9 mouse cellular contexts compared by ENCODE assay signal in genomic region chr6:89236892-89237646, GRCm38 (mm10).
DNase-seq lines count a peak whose midpoint lies in the region; ATAC-seq and TF ChIP-seq lines count a peak whose summit lies in the region.
"Had no signal": no experiment of that assay in that cellular context is flagged by ENCODE, and none has a peak within 500 bp of the region (broad histone marks: within the 10 kb centered on the region; RNA-seq: fewer than 3 reads in every experiment).

No protein-coding gene starts in this region.

- H3K79me3 ChIP-seq in C2C12 (ENCODE audit: low read depth): no peaks in the 10 kb centered on the region

- no peak overlapping the region for H3K4me3 ChIP-seq in C2C12 (ENCODE audit: insufficient read depth, poor library complexity, severe bottlenecking)
- H3K4me3 ChIP-seq in embryonic facial prominence, embryonic 14.5 days (ENCODE audit: low read depth, low read length): no peak overlapping the region

- H3K36me3 ChIP-seq in C2C12 (ENCODE audit: control insufficient read depth, insufficient read depth): no peaks in the 10 kb centered on the region
- H3K36me3 ChIP-seq in embryonic facial prominence, embryonic 14.5 days (ENCODE audit: control insufficient read depth, insufficient read depth, low read length): no peaks in the 10 kb centered on the region

- no peak overlapping the region for H3K27ac ChIP-seq in embryonic facial prominence, embryonic 14.5 days (replicated peaks; ENCODE audit: low read depth, low read length)
- H3K27ac ChIP-seq: liver, embryonic 14.5 days had no signal

- H3K4me2 ChIP-seq in embryonic facial prominence, embryonic 14.5 days (ENCODE audit: low read depth, low read length): no peak overlapping the region

- no peak for TF ChIP-seq CTCF in C2C12 (IDR thresholded peaks at IDR 0.05; ENCODE audit: control insufficient read depth, insufficient read depth, insufficient read length)

- H3K9ac ChIP-seq in embryonic facial prominence, embryonic 14.5 days (ENCODE audit: low read depth, low read length): no peak overlapping the region
- H3K9ac ChIP-seq: liver, embryonic 14.5 days had no signal

- H3K27me3 ChIP-seq in C2C12 (ENCODE audit: control insufficient read depth, insufficient read depth, insufficient read length): no peaks in the 10 kb centered on the region
- 0 out of 2 replicates have a peak, but pooled peaks cover 3% of the 10 kb centered on the region for H3K27me3 ChIP-seq in embryonic facial prominence, embryonic 14.5 days (replicated peaks; ENCODE audit: control insufficient read depth, insufficient read depth, low read length)

- intact Hi-C loops in left cerebral cortex, postnatal 4 days (cut with DNase I): no loop called here

- no peaks in the 10 kb centered on the region for H3K9me3 ChIP-seq in embryonic facial prominence, embryonic 14.5 days (ENCODE audit: control insufficient read depth, low read length)

- DNase-seq in adrenal gland, adult 2 months: peak; percentile 52
- DNase-seq in adrenal gland, adult 18-20 months (ENCODE audit: low spot score in 2 of 2): no peak
- peak; percentile 45 for DNase-seq in embryonic facial prominence, embryonic 14.5 days (ENCODE audit: low spot score)
- DNase-seq in left cerebral cortex, postnatal 4 days: peak; percentile 80
- DNase-seq in lung, postnatal 25 days (ENCODE audit: low spot score): no peak
- DNase-seq in kidney, adult 11 months: no peak
- DNase-seq in heart, adult 8-10 months (ENCODE audit: low spot score): no peak

- 0 out of 2 replicates have a peak, but pooled peaks have one; percentile 26 for ATAC-seq in embryonic facial prominence, embryonic 14.5 days (ENCODE audit: low read depth)

- 72% methylated on average over 10 of the region's 10 CpGs for WGBS in embryonic facial prominence, embryonic 14.5 days

- H3ac ChIP-seq in C2C12 (ENCODE audit: control insufficient read depth, insufficient read length, low read depth): no peak overlapping the region

- H3K79me2 ChIP-seq in C2C12 (ENCODE audit: control insufficient read depth, insufficient read depth): no peaks in the 10 kb centered on the region

- 0 out of 2 replicates have a peak, but pooled peaks cover 8% of the 10 kb centered on the region for H3K4me1 ChIP-seq in embryonic facial prominence, embryonic 14.5 days (ENCODE audit: control insufficient read depth, insufficient read depth, low read length)

TF ChIP-seq in C2C12, 6 proteins besides CTCF, POLR2A, EP300 and RAD21:
- TF ChIP-seq MYOD1 (IDR thresholded peaks at IDR 0.05; ENCODE audit: control insufficient read depth, insufficient read length, low read depth): peak; percentile 1
- no peak for TF ChIP-seq USF1 (IDR thresholded peaks at IDR 0.05; ENCODE audit: low read depth)

Comparison
In these comparisons a context has a peak if more than half of its experiments do, and no peak if none do; other contexts are left out.
1. DNase-seq: peak in adrenal gland, adult 2 months (single experiment), embryonic facial prominence, embryonic 14.5 days (single experiment) and left cerebral cortex, postnatal 4 days (single experiment); none in adrenal gland, adult 18-20 months (0 of 2), lung, postnatal 25 days (single experiment), kidney, adult 11 months (single experiment) and heart, adult 8-10 months (single experiment).